Mouse (Mus musculus): ENCODE measurements around the gene Ttc38.
A peak's percentile ranks its signal among the peaks of the same experiment; 100 is the strongest.
"Not testable (repeated sequence)": the region's sequence is repeated elsewhere in the genome, so short reads cannot be mapped to it uniquely, and the experiment has no call there.

The Ttc38 gene

DNA sequence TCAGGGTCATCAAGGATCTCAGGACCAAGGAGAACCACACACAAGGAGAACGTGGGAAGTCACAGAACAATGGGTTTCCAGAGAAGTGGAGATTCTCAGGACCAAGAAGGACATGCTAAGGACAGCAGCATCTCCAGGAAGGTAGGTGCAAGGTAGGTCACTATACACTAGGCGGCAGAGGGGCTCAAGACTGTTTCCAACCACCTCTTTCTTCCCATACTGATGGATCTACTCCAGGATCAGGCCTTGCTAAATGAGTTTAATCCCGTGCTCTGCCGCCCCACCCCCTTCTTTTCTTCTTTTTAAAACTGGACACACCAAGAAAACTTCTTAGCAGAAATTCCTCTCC is 10.1 kb upstream of the Ttc38 start:
- no peak for DNase-seq (ENCODE audit: low spot score)

DNA sequence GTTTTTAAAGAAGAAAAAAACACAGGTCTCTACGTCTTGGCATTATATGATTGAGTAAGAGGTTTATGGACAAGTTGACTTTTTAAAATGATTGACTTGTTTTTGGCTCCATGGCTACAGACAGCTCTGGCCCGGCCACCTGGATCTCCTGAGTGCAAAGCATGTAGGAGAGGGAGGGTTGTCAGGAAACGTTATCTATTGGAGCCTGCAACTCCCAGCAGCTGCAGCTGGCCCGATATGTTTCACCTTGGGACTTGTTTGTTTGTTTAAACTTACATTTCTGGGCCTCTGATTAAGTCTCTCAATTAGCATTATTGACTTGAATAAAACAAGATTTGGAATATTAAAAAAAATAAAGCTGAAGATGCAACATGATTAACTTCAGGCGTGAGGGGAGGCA is 5.4 kb upstream of the Ttc38 start:
- no peak for DNase-seq (ENCODE audit: low spot score)

DNA sequence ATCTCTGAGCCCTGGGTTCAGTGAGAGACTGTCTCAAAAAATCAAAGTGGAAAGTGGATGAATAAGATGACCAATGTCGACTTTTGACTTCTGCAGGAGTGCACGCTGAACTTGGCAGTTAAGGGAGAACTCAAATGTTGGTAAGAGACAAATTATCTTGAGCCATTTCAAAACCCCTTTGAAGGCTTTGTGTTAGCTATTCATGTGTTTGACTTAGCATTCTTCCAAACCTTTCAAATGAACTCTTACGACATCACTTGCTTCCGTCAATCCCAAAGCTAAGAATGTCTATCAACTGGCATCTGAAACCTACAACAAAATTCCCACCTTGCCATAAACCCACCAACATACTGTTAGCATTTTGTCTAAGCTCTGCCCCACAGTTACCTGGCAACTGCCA is 4.0 kb upstream of the Ttc38 start:
- DNase-seq (ENCODE audit: low spot score): no peak

DNA sequence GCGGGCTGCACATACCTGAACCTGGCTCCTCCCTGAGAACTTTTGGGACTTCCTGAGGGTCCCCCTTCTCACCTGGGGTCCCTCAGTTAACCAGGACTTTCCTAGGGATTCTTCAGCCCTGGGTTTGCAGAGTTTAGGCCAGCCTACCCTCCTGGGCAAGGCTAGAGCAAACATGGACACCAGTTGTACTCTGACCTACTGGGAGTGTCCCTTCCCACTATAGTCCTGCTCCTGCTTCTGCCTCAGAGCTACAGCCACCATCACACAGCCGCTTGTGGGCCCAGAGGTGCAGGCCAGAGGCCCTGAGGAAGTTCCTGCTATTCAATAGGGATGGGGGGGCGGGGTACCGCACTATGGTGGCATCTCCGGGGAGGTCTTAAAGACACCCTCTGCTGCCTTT is 2.6 kb upstream of the Ttc38 start:
- DNase-seq (ENCODE audit: low spot score): no peak

DNA sequence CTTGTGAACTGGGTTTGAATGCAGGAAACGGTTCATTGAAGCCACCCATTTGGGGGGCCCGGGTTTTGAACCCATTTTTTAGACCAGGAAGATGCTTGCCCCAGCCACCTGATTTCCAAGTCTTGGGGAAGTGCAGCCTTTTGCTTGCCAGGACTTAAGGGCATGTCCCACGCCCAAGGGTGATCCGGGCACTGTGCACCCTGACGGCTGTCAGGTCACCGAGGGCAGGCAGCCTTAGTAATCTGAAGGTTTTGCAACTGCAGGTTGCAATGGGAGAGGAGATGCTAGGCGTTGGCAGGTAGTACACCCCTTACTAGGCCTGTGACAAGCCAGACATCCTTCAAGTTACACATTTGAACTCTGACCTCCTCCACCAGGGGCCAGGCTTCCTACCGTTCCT is 493 bp downstream of the Ttc38 start:
- no peak for DNase-seq (ENCODE audit: low spot score)

DNA sequence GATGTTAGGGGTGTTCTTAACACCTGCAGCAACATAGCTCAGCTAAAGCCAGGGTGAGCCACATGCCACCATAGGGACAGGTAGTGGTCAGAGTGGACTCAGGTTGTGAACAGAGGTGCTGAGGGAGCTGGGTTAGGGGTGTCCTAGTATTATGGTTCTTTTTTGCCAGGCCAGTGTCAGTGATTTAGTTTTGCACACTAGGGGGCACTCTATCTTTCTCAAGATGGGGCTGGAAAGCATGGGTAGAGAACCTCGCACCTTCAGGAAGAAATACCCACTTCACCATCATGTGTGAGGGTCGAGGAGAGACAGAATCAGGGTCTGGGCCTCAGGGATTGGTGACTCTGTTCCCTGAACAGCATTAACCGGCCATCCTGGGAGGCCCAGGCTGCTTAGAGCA is 3.2 kb downstream of the Ttc38 start:
- DNase-seq (ENCODE audit: low spot score): no peak

DNA sequence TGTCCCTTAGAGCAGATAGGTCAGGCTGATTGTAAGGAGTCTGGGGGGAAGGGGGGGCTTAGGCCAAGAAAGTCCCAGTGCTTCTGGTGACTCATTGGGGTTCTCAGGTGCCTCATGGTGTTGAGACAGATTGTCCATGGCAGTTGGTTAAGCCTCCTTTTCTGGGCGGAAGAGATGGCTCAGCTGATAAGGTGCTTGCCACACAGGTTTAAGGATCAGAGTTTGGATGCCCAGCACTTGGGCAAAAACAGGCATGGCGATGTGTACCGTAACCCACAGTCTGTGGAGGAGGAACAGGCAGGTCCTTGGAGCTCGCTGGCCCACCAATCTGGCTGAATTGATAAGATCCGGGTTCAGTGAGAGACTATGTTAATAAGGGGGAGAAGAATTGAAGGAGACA is 4.8 kb downstream of the Ttc38 start:
- DNase-seq (ENCODE audit: low spot score): no peak

DNA sequence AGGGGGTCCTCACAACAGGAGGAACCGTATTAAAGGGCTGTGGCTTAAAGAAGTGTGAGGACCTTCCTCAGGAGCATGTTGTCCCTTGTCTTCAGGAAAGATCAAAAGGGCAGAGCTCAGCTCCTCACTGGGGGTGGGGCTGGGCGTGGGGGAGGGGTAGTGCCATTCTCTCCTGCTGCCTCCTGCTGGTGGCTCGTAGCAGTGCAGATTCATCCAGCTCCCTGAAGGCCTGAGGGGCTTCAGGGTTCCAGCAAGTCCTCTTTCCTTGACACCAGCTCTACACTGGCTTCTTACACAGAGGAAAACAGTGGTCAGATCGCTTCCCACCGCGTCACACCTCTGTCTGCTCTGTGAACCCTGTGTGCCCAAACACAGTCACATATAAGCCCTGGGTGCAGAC is 8.9 kb downstream of the Ttc38 start:
- DNase-seq (ENCODE audit: low spot score): no peak

DNA sequence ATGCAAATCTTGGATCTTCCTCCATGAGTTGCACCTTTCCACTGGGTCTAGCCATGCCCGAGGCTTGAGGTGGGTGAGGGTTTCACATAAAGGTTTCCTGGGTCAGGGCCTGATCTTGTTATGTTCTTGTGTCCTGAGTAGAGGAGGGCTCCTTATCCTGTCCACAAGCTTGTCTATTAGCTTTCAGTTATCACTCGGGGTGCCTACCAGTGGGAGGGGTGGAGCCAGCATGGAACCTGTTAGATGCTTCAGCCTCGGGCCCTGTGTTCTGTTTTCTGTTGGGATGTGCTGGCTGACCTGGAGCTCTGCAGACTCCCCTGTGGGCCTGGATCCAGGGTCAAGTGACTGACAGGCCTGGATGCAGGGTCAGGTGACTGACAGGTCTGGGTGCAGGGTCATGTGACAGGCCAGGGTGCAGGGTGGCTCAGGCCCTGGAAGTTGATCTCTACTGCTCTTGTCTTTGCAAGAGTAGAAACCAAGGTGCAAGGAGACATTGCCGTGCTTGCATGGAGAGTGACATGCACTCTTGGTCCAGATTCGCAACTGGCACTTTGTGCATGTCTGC is 9.8 kb downstream of the Ttc38 start:
- DNase-seq (ENCODE audit: low spot score): no peak

DNA sequence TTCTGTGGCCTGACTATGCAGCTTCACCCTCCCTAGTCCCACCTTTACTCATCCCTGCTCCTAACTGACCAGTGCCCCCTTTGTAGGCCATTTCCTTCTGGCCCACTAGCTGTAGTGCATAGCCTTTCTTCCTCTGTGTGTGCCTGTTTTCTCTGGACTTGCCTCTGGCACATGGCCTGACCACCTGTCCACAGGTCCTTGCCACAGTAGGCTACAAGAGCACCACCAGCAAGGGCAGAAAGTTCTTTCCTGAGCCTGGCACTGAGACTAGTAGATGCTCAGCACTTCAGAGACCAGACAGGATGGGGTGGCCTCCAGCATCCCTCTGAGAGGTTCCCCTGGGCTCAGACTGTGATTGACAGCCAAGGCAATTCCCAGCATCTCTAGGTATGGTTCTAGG is 13.0 kb downstream of the Ttc38 start:
- no peak for DNase-seq (ENCODE audit: low spot score)

DNA sequence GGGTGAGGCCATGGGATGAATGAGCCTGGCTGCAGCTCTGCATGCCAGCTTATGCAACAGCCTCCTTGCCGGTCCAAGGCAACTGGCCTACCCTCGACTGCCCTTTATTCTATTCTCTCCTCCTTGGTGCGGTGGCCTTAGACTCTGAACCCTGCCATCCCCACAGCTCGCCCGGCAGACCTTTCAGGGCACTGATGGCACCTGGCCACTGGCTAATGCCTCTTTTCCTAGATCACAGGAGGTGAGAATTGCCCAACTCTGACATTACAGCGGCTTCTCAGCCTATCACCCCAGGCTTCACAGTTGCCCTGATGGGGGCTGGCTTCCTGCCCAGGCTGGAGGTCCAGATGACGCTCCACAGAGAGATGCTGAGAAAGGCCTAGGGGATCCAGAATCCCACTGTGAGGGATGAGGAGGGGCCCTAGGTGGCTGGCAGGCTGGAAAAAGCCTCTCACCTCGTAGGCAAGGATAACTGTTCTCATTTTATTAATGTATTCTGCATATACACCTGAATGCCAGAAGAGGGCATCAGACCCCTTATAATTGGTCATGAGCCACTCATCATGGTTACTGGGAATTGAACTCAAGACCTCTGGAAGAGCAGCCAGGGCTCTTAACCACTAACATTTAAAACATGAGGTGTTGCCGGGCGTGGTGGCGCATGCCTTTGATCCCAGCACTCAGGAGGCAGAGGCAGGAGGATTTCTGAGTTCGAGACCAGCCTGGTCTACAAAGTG is 19.7 kb downstream of the Ttc38 start:
- no peak for DNase-seq (ENCODE audit: low spot score)

DNA sequence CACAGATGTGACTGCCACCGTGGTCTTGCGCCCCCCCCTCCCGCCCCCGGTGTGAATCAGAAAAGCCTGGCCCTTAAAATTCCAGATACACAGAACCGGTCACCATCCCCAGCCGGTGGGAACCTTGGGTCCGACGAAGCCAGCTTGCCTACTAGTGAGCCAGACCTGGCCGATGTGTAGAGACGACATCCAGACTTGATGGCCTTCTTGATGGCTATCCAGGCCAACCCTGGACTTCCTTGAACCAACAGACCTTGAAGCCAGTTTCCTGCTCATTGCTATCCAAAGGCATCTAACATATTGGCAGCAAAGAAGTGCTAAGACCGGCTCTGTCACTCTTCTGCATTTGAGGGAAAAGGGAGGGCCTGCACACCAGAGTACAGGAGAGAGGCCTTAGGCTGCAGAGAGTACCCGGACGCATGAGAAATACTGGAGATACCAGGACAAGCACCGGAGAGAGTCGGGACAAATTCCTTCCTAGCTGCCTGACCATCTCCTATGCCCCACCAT is 26.9 kb downstream of the Ttc38 start:
- DNase-seq (ENCODE audit: low spot score): peak; percentile 20

DNA sequence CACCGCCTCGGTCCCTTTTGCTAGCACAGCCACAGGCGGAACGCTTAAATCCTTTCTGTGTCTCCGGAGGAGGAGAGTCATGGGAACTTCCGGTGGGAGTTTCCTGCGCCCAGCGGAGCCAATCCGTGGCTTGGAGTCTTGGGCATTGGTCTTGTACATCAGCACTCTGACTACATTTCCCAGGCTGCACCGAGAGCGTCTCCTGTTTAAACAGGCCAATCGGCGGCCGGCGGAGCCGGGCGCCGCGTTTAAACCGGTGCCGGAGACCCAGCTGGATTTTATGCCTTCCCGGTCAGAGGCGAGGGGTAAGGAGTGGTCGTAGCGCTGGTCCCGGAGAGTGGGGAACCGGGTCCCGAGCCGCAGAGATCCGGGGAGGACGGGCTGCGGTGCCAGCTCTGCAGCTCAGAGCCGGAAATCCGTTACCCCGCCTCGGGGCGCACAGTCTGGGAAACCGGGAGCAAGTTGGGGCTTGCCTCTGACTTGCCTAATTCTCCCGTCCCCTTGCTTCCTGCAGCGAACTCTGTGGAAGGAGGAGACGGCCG is 27.5 kb downstream of the Ttc38 start, which contains the start of gene Gtse1:
Gene Gtse1, plus strand, starts transcription at position 256 of the 542 bp plus-strand sequence.
- peak; percentile 95 for DNase-seq (ENCODE audit: low spot score)

DNA sequence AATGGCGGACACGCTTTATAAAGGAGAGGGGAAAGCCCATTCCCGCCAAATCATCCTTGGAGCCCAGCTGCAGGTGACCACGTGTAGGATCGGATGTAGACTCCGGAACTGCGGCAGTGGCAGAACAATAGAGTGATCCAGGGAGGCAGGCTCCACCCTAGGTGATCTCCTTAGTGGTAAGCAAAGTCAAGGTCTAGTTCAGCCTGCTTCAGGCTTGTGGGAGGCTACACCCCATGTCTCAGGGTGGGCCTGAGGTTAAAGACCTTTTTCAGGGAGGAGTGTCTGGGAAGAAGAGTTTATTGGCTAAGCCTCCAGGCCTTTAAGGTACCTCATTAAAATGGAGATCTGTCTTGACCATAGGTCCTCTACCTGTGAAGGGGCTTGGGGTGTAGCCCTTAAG is 33.8 kb downstream of the Ttc38 start:
- DNase-seq (ENCODE audit: low spot score): not testable (repeated sequence)

DNA sequence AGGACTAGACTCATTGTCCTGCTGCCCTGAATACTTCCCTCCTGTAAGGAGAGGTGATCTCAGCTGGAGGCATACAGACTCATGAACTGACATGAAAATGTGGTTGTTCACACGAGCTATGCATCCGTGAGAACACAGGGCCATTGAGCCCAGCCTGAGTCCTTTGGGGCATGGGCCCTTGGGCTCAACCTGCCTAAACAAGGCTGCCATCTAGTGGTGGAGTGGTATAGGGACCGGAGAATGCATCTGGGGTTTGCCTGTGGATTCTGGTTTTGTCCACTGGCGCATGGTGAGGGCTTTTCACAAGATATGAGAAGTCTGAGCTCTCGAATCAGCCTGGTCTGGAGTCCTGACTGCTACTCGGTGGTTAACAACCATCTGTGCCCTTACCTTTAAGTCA is 35.6 kb downstream of the Ttc38 start:
- peak; percentile 60 for DNase-seq (ENCODE audit: low spot score)

DNA sequence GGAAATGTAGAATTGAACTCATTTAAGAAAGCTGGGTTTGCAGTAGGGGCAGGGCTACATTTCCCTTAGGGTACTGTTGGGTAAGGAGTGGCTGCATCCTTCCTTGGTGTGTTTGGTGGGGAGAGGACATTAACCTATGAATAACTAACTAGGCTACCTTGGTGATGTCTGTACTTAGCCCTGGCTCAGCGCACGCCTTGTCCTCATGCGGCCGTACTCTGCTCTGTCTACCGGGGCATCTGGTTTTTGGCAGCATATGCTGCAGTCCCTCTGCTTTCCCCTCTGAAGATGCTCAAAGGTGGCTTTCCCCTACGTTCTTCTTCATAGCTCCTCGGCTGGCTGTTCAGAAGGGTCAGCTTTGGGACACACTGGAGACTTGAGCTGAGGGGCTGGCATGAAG is 45.2 kb downstream of the Ttc38 start:
- DNase-seq (ENCODE audit: low spot score): no peak

DNA sequence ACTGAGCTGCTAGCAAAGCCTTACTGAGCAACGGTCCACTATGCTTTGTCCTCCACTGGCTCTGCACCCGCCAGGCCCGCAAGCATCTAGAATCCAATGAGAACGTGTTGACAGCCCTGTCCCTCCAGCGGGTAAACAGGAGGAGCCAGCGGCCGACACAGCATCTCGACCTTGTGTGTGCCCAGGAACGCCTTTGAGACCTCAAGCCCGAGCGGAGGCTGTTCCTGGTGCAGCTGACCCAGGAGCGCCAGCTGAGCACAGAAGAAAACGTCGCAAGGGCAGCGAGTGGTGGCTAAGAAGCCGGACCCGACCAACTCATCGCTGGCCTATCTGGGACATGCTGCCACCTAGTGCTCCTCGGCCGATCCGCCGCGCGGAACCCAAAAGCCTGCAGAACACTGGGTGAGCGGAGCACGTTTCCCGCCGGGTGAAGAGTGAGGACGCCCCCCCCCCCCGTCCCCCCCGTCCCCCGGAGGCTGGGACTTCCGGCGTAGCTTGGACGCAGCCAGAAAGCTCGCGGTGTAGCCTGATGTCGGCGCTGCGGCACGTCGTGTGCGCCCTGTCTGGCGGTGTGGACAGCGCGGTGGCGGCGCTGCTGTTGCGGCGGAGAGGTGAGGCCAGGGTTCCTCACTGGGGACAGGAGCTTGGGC is 46.9 kb downstream of the Ttc38 start, which contains the start of gene Trmu:
Gene Trmu, plus strand, starts transcription at position 465 of the 650 bp plus-strand sequence.
- DNase-seq (ENCODE audit: low spot score): peak; percentile 75

DNA sequence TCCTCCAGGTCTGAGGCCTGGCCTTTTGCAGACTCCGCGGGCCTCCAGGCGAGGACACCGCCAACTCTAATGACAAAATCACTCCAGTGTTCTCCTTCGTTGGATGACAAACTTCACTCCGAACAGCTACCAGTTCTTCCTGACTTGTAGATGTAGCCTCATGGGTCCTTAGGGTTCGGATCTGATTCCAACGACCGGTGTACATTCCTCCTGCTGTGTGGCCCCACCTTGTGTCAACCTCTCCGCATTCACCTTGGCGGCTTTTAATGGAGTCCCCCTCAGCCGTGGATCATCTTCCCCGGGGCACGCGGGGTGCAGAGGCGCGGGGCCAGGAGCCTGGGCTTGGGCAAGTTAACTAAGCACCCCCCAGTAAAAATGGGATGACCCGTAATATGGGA is 47.4 kb downstream of the Ttc38 start:
- no peak for DNase-seq (ENCODE audit: low spot score)

DNA sequence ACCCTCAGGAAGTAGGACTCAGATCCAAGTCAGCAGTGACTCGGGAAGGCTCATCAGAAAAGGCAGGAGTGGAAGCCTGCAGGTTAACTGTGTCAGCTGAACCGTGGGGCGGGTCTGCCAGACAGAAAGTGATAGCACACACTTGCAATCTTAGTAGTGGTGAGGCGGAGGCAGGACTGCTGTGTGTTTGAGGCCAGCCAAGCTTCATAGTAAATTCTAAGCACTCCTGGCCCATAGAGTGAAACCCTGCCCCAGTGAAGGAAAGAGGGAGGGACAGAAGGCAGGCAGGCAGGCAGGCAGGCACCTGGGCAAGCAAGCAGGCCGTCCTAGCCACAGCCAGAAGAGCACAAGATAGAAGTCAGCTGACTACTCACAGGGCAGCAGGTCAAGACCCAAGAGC is 53.5 kb downstream of the Ttc38 start:
- DNase-seq (ENCODE audit: low spot score): no peak

DNA sequence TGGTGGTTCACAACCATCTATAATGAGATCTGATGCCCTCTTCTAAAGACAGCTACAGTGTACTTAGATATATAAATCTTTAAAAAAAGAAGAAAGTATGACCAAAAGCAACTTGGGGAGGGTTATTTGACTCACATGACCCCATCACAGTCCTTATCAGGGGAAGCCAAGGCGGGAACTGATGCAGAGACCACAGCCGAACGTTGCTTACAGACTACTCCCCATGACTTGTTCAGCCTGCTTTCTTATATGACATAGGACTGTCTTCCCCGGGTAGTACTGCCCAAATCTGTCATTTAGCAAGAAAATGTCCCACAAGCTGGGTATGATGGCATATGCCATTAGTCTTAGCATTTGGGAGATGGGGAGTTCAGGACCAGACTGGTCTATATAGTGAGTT is 57.1 kb downstream of the Ttc38 start:
- DNase-seq (ENCODE audit: low spot score): no peak

DNA sequence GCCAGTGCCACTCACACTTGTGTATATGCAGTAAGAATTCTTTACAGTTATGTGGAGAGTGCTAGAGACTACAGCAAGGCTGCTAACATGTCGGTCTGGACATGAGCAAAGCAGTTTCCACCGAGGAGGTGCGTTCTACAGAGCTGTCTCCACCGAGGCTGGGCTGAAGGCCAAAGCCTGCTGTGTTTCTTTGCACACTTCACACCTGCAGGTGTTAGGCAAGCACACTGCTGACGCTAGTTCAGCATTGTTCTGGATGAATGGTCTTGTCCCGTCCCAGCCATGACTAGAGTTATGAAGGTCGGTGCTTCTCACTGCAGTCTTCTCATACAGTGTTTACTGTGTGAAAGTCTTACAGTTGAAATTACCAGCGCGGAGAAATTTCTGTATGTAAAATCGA is 59.9 kb downstream of the Ttc38 start:
- DNase-seq (ENCODE audit: low spot score): no peak

DNA sequence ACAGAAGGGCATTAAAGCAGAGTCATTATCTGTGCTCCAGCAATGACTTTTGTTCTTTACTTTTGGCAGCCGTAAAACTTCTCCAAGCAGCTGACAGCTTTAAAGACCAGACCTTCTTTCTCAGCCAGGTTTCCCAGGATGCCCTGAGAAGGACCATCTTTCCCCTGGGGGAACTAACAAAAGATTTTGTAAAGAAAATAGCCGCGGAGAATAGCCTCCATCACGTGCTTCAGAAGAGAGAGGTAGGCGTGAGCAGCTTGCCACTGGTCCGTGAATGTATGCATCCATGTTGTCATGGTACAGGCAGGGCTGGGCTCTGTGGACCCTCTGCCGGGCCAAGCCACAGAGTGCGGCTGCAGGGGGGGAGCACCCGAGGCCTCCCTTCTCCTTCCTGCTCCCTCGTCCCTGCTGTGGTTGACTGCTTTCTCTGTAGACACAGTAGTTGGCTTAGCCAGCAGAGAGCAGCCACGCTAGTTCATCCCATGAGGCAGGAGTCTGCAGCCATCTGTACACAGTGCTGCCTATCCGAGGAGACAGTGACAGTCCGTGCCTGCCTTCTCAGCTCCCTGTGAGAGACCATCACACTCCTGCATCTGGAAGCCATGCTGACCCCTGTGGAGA is 60.5 kb downstream of the Ttc38 start:
- no peak for DNase-seq (ENCODE audit: low spot score)

DNA sequence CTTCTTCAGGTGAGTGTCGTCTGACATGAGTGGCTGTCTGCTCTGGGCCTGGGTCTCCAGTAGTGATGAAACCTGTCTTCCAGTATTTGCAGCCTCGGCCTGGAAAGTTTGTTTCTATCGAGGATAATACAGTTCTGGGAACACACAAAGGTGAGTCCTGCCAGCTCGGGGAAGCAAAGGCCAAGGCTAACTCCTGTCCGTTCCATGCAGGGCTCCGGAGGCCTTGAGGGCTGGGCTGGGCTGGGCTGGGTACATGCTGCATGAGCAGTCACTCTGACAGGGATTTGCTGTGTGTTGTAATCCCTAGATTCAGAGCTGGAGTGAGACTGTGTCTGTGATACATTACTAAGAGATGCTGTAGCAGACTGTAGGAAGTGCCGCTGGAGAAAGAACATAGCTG is 61.8 kb downstream of the Ttc38 start:
- DNase-seq (ENCODE audit: low spot score): no peak
